Mouse (Mus musculus): ENCODE data around the gene a. TPM values are rescaled to one million over a fixed set of nuclear protein-coding genes. Genes with fewer than 3 reads are reported as not detected.

The a gene
- polyA plus RNA-seq, 1 experiment: not detected

- Histone ChIP-seq H3K27ac (ENCODE audit: insufficient read depth, low read depth, low read length) (no peak overlapping the region), H3K36me3 (ENCODE audit: control insufficient read depth, insufficient read depth, low read length) (no peaks in the 10 kb centered on the region), H3K27me3 (replicated peaks; ENCODE audit: control insufficient read depth, insufficient read depth, low read length) (no peaks in the 10 kb centered on the region), H3K4me1 (ENCODE audit: control insufficient read depth, insufficient read depth, low read length) (peaks cover 2% of the 10 kb centered on the region; the same call in 1 of the 2 replicates), H3K4me3 (ENCODE audit: insufficient read depth, low read depth, low read length) (no peak overlapping the region)
- TF ChIP-seq POLR2A (IDR thresholded peaks at IDR 0.05; ENCODE audit: low read depth, low read length): no peak
- no peak for TF ChIP-seq CTCF (conservative IDR thresholded peaks at IDR 0.05; ENCODE audit: insufficient read depth, insufficient read length, low read depth, low read length)
- 83% methylated on average over 3 of the region's 3 CpGs for WGBS
- no peak for DNase-seq
Measured at GRCm38 (mm10) chr2:155045075-155045474, 253.9 kb downstream of the a start.

- 86% methylated on average over 2 of the region's 2 CpGs for WGBS
- Histone ChIP-seq H3K4me3 (ENCODE audit: insufficient read depth, low read depth, low read length) (no peak overlapping the region), H3K36me3 (ENCODE audit: control insufficient read depth, insufficient read depth, low read length) (no peaks in the 10 kb centered on the region), H3K27me3 (replicated peaks; ENCODE audit: control insufficient read depth, insufficient read depth, low read length) (no peaks in the 10 kb centered on the region), H3K4me1 (ENCODE audit: control insufficient read depth, insufficient read depth, low read length) (peaks cover 6% of the 10 kb centered on the region; the same call in 1 of the 2 replicates), H3K27ac (ENCODE audit: insufficient read depth, low read depth, low read length) (no peak overlapping the region)
- DNase-seq: no peak
- no peak for TF ChIP-seq POLR2A (IDR thresholded peaks at IDR 0.05; ENCODE audit: low read depth, low read length)
- no peak for TF ChIP-seq CTCF (conservative IDR thresholded peaks at IDR 0.05; ENCODE audit: insufficient read depth, insufficient read length, low read depth, low read length)
Measured at GRCm38 (mm10) chr2:155046803-155047202, 255.6 kb downstream of the a start.

GRCm38 (mm10) chr2:155047452-155048178, 256.4 kb downstream of the a start:
- Histone ChIP-seq H3K27ac (ENCODE audit: insufficient read depth, low read depth, low read length) (no peak overlapping the region), H3K4me3 (ENCODE audit: insufficient read depth, low read depth, low read length) (no peak overlapping the region), H3K4me1 (ENCODE audit: control insufficient read depth, insufficient read depth, low read length) (peaks cover 6% of the 10 kb centered on the region; the same call in 1 of the 2 replicates), H3K36me3 (ENCODE audit: control insufficient read depth, insufficient read depth, low read length) (no peaks in the 10 kb centered on the region), H3K27me3 (replicated peaks; ENCODE audit: control insufficient read depth, insufficient read depth, low read length) (no peaks in the 10 kb centered on the region)
- DNase-seq: no peak
- TF ChIP-seq CTCF (conservative IDR thresholded peaks at IDR 0.05; ENCODE audit: insufficient read depth, insufficient read length, low read depth, low read length): no peak
- no peak for TF ChIP-seq POLR2A (IDR thresholded peaks at IDR 0.05; ENCODE audit: low read depth, low read length)
- 75% methylated on average over 7 of the region's 7 CpGs for WGBS

GRCm38 (mm10) chr2:155050108-155050503, 258.9 kb downstream of the a start:
- Histone ChIP-seq H3K4me3 (ENCODE audit: insufficient read depth, low read depth, low read length) (peak overlapping the region; percentile 73), H3K27ac (ENCODE audit: insufficient read depth, low read depth, low read length) (peak overlapping the region; percentile 44; the same call in 1 of the 2 replicates), H3K4me1 (ENCODE audit: control insufficient read depth, insufficient read depth, low read length) (peaks cover 6% of the 10 kb centered on the region; the same call in 1 of the 2 replicates), H3K27me3 (replicated peaks; ENCODE audit: control insufficient read depth, insufficient read depth, low read length) (no peaks in the 10 kb centered on the region), H3K36me3 (ENCODE audit: control insufficient read depth, insufficient read depth, low read length) (no peaks in the 10 kb centered on the region)
- no peak for TF ChIP-seq POLR2A (IDR thresholded peaks at IDR 0.05; ENCODE audit: low read depth, low read length)
- 28% methylated on average over 5 of the region's 5 CpGs for WGBS
- peak; percentile 16 for DNase-seq

GRCm38 (mm10) chr2:155050504-155051236, 259.5 kb downstream of the a start:
- WGBS: under 1% methylated on average over 45 of the region's 45 CpGs
- peak; percentile 97 for DNase-seq
- Histone ChIP-seq H3K27ac (ENCODE audit: insufficient read depth, low read depth, low read length) (peak overlapping the region; percentile 44; the same call in 1 of the 2 replicates), H3K4me3 (ENCODE audit: insufficient read depth, low read depth, low read length) (peak overlapping the region; percentile 73), H3K36me3 (ENCODE audit: control insufficient read depth, insufficient read depth, low read length) (no peaks in the 10 kb centered on the region), H3K27me3 (replicated peaks; ENCODE audit: control insufficient read depth, insufficient read depth, low read length) (no peaks in the 10 kb centered on the region), H3K4me1 (ENCODE audit: control insufficient read depth, insufficient read depth, low read length) (peaks cover 6% of the 10 kb centered on the region; the same call in 1 of the 2 replicates)
- TF ChIP-seq CTCF (conservative IDR thresholded peaks at IDR 0.05; ENCODE audit: insufficient read depth, insufficient read length, low read depth, low read length): no peak
- TF ChIP-seq POLR2A (IDR thresholded peaks at IDR 0.05; ENCODE audit: low read depth, low read length): peak; percentile 93

- H3K4me3 ChIP-seq (ENCODE audit: insufficient read depth, low read depth, low read length): no peak overlapping the region
- H3K27me3 ChIP-seq (replicated peaks; ENCODE audit: control insufficient read depth, insufficient read depth, low read length): no peaks in the 10 kb centered on the region
- no peak for DNase-seq
- no peak overlapping the region for H3K27ac ChIP-seq (ENCODE audit: insufficient read depth, low read depth, low read length)
- WGBS: 32% methylated on average over 9 of the region's 9 CpGs
- H3K4me1 ChIP-seq (ENCODE audit: control insufficient read depth, insufficient read depth, low read length): peaks cover 6% of the 10 kb centered on the region; the same call in 1 of the 2 replicates
- no peaks in the 10 kb centered on the region for H3K36me3 ChIP-seq (ENCODE audit: control insufficient read depth, insufficient read depth, low read length)
- TF ChIP-seq POLR2A (IDR thresholded peaks at IDR 0.05; ENCODE audit: low read depth, low read length): no peak
- no peak for TF ChIP-seq CTCF (conservative IDR thresholded peaks at IDR 0.05; ENCODE audit: insufficient read depth, insufficient read length, low read depth, low read length)
Measured at GRCm38 (mm10) chr2:155051622-155052351, 260.6 kb downstream of the a start.
